Comparison of ENCODE assay signal across 24 mouse cellular contexts in genomic region chr3:107785546-107785945, GRCm38 (mm10). TPM values are rescaled to one million over a fixed set of nuclear protein-coding genes. Genes with fewer than 3 reads are reported as not detected.
DNase-seq lines count a peak whose midpoint lies in the region; ATAC-seq and TF ChIP-seq lines count a peak whose summit lies in the region.
"Had no signal": no experiment of that assay in that cellular context is flagged by ENCODE, and none has a peak within 500 bp of the region (broad histone marks: within the 10 kb centered on the region; RNA-seq: fewer than 3 reads in every experiment).

No protein-coding gene starts in this region.

- WGBS in heart, embryonic 10.5 days = 33% methylated on average over 4 of the region's 4 CpGs
- WGBS in heart, embryonic 12.5 days = 28% methylated on average over 4 of the region's 4 CpGs
- 24% methylated on average over 4 of the region's 4 CpGs for WGBS in heart, embryonic 14.5 days

- H3ac ChIP-seq in myocyte (ENCODE audit: control insufficient read depth, insufficient read length) = no peak overlapping the region

- 0 out of 2 replicates have a peak overlapping the region, but pooled peaks have one; percentile 24 for H3K4me2 ChIP-seq in heart, embryonic 12.5 days
- 0 out of 2 replicates have a peak overlapping the region, but pooled peaks have one; percentile 1 for H3K4me2 ChIP-seq in heart, embryonic 14.5 days (ENCODE audit: low read length)
- peak overlapping the region; percentile 43 for H3K4me2 ChIP-seq in myocyte (ENCODE audit: low read depth)
- H3K4me2 ChIP-seq: embryonic facial prominence, embryonic 12.5 days; forebrain, embryonic 13.5 days had no signal

- H3K9ac ChIP-seq in heart, embryonic 12.5 days = no peak overlapping the region
- no peak overlapping the region for H3K9ac ChIP-seq in heart, embryonic 14.5 days (ENCODE audit: low read length)
- H3K9ac ChIP-seq: embryonic facial prominence, embryonic 12.5 days; forebrain, embryonic 13.5 days had no signal

- H3K9me3 ChIP-seq in heart, embryonic 10.5 days = no peaks in the 10 kb centered on the region
- H3K9me3 ChIP-seq in heart, embryonic 12.5 days (replicated peaks) = no peaks in the 10 kb centered on the region
- no peaks in the 10 kb centered on the region for H3K9me3 ChIP-seq in heart, embryonic 14.5 days (ENCODE audit: control insufficient read depth, low read length)
- H3K9me3 ChIP-seq: embryonic facial prominence, embryonic 10.5 days; embryonic facial prominence, embryonic 12.5 days; forebrain, embryonic 13.5 days; G1E had no signal

- no peak for TF ChIP-seq POLR2A in myocyte (IDR thresholded peaks at IDR 0.05; ENCODE audit: insufficient read length, low read depth)

- H3K4me3 ChIP-seq in heart, embryonic 10.5 days = no peak overlapping the region
- H3K4me3 ChIP-seq in heart, embryonic 12.5 days = no peak overlapping the region
- H3K4me3 ChIP-seq in heart, embryonic 14.5 days (ENCODE audit: control insufficient read depth in 1 of 2, insufficient read depth in 1 of 2, low read depth in 1 of 2, low read length in 2 of 2) = no peak overlapping the region
- H3K4me3 ChIP-seq in myocyte = no peak overlapping the region
- H3K4me3 ChIP-seq: embryonic facial prominence, embryonic 10.5 days; embryonic facial prominence, embryonic 12.5 days; forebrain, embryonic 13.5 days had no signal

- intact Hi-C loops in heart, postnatal 14 days (cut with DNase I) = no loop called here
- intact Hi-C loops in heart, postnatal 25 days (cut with DNase I) = no loop called here

- H3K27ac ChIP-seq in heart, embryonic 10.5 days = peak overlapping the region; percentile 30; the same call in 1 of the 2 replicates
- H3K27ac ChIP-seq in heart, embryonic 12.5 days (ENCODE audit: poor library complexity, severe bottlenecking) = no peak overlapping the region
- H3K27ac ChIP-seq in heart, embryonic 14.5 days (replicated peaks in 1 of 2; ENCODE audit: control insufficient read depth in 1 of 2, insufficient read depth in 1 of 2, low read depth in 2 of 2, low read length in 2 of 2) = 0 out of 4 replicates have a peak overlapping the region, but pooled peaks of 1 of the 2 experiments have one; percentile 4
- H3K27ac ChIP-seq: embryonic facial prominence, embryonic 10.5 days; embryonic facial prominence, embryonic 12.5 days; forebrain, embryonic 13.5 days had no signal

- H3K4me1 ChIP-seq in heart, embryonic 10.5 days = peaks cover 49% of the 10 kb centered on the region
- peaks cover 42% of the 10 kb centered on the region for H3K4me1 ChIP-seq in heart, embryonic 12.5 days (replicated peaks)
- H3K4me1 ChIP-seq in heart, embryonic 14.5 days (ENCODE audit: control insufficient read depth in 2 of 2, insufficient read depth in 2 of 2, low read length in 2 of 2) = peaks cover 22 to 31% of the 10 kb centered on the region in 2 experiments

- no peak for ATAC-seq in heart, embryonic 12.5 days (ENCODE audit: insufficient number of reproducible peaks, low FRiP score)
- no peak for ATAC-seq in heart, embryonic 14.5 days (ENCODE audit: insufficient number of reproducible peaks, insufficient read depth, low FRiP score, low read depth)
- ATAC-seq: activated CD4-positive, CD25-positive, alpha-beta regulatory T cell, adult 4 months; CD4-positive, CD25-positive, alpha-beta regulatory T cell, adult 4 months; forebrain, embryonic 13.5 days; Patski had no signal

- H3K36me3 ChIP-seq in heart, embryonic 10.5 days = no peaks in the 10 kb centered on the region
- H3K36me3 ChIP-seq in heart, embryonic 12.5 days = no peaks in the 10 kb centered on the region
- no peaks in the 10 kb centered on the region for H3K36me3 ChIP-seq in heart, embryonic 14.5 days (ENCODE audit: control insufficient read depth, insufficient read depth, low read length)
- no peaks in the 10 kb centered on the region for H3K36me3 ChIP-seq in myocyte (ENCODE audit: control insufficient read depth, insufficient read depth)
- H3K36me3 ChIP-seq: embryonic facial prominence, embryonic 10.5 days; embryonic facial prominence, embryonic 12.5 days; G1E had no signal

- no peaks in the 10 kb centered on the region for H3K79me2 ChIP-seq in myocyte (ENCODE audit: control insufficient read depth, insufficient read depth)

- DNase-seq in heart, embryonic 10.5 days (ENCODE audit: low spot score) = no peak
- DNase-seq in heart, postnatal 14 days = no peak
- DNase-seq in heart, postnatal 25 days (ENCODE audit: low spot score) = no peak
- no peak for DNase-seq in heart, postnatal 4 days
- DNase-seq: adrenal gland, adult 8-10 months; adrenal gland, postnatal 14 days; adrenal gland, postnatal 36 days; B cell, adult 2 months; cerebellum, adult 11-12 months; cerebellum, adult 2 months; cerebellum, adult 9-10 months; cerebellum, postnatal 10 days; cerebellum, postnatal 25 days had no signal

- H3K27me3 ChIP-seq in heart, embryonic 10.5 days (ENCODE audit: insufficient read depth, poor library complexity, severe bottlenecking) = no peaks in the 10 kb centered on the region
- no peaks in the 10 kb centered on the region for H3K27me3 ChIP-seq in heart, embryonic 12.5 days (replicated peaks)
- H3K27me3 ChIP-seq in heart, embryonic 14.5 days (ENCODE audit: control insufficient read depth, insufficient read depth, low read length) = no peaks in the 10 kb centered on the region
- no peaks in the 10 kb centered on the region for H3K27me3 ChIP-seq in myocyte (ENCODE audit: control insufficient read depth, insufficient read depth, insufficient read length)
- H3K27me3 ChIP-seq: CH12.LX; embryonic facial prominence, embryonic 12.5 days; Patski had no signal

TF ChIP-seq in myocyte, 11 proteins besides CTCF, POLR2A, EP300 and RAD21:
- TF ChIP-seq MYOG (IDR thresholded peaks at IDR 0.05; ENCODE audit: control insufficient read depth in 1 of 3, insufficient read depth in 1 of 3, insufficient read length in 2 of 3, low read depth in 2 of 3) (peak in 2 of 3 experiments; percentile 17 to 68), CEBPB (IDR thresholded peaks at IDR 0.05; ENCODE audit: insufficient read depth, poor library complexity, severe bottlenecking) (no peak), MYOD1 (IDR thresholded peaks at IDR 0.05; ENCODE audit: control insufficient read depth in 1 of 3, insufficient read length in 2 of 3, low read depth in 2 of 3) (peak in 1 of 3 experiments; percentile 55), TCF12 (IDR thresholded peaks at IDR 0.05; ENCODE audit: insufficient read depth, poor library complexity, severe bottlenecking) (peak; percentile 48)

RNA-seq across cellular contexts. Expression of gene Csf1, which starts 25.3 kb away (rescaled TPM):
- 10.4 and 11.3 TPM in 2 replicates for polyA plus RNA-seq in heart, embryonic 10.5 days (2016; fragmentation: Nextera tagmentation; extraction: Ambion mirVana)
- 10 to 100 TPM; 25.5 to 33.6 TPM for total RNA-seq in heart, postnatal 14 days (2021)
- polyA plus RNA-seq in heart, embryonic 12.5 days (2016; fragmentation: Nextera tagmentation; extraction: Ambion mirVana) = 12.7 and 12.8 TPM in 2 replicates
- total RNA-seq in heart, postnatal 25 days (2021) = 10 to 100 TPM; 46.8 to 48.6 TPM
- polyA plus RNA-seq in heart, embryonic 14.5 days (2014; fragmentation: Nextera tagmentation; extraction: Ambion mirVana) = 8.5 and 10.1 TPM in 2 replicates
- total RNA-seq in heart, postnatal 4 days (2021) = 10 to 100 TPM; 14.8 to 15.4 TPM
- polyA plus RNA-seq in myocyte (2012; fragmentation: generic; extraction: Trizol) = 68.1 TPM
